Mouse (Mus musculus): Measurements from ENCODE around the gene Grcc10. TPM values are rescaled to one million over a fixed set of nuclear protein-coding genes. Genes with fewer than 3 reads are reported as not detected.

Gene Grcc10
- polyA plus RNA-seq (2012; ENCODE audit: insufficient read depth, insufficient read length, missing spikeins), result 221 and 253 TPM in 2 replicates

DNA sequence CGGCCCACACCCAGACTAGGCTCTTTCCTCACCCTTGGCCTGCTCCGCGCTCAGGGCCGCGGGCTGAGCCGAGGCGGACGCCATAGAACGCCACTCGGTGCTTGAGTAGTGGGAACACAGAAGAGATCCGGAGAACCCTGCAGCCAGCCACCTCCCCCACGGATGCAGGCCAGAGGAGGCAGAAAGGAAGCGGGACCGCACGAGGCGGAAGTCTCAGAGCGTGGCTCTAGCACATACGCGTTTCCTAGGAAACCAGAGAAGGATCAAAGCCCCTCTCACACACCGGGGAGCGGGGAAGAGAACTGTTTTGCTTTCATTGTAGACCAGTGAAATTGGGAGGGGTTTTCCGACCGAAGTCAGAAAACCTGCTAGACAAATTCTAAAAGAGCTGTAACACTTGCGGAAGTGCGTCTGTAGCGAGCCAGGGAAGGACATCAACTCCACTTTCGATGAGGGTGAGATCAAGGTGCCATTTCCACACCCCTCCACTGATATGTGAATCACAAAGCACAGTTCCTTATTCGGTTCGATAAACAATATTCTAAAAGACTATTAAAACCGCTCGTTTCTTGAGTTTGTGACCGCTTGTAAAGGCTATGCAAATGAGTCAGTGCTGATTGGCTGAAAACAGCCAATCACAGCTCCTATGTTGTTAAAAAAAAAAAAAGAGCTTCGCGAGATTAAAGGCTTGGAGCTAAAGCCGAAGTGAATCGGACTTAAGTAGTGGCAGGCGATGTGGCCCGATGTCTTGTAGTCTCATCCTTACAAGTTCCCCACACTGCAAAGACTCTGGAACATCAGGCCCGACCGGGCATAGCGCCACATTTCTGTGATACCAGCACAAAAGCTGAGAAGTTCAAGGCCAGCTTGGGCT lies at the start of gene Grcc10:
Gene Grcc10, minus strand, starts transcription at position 487 of the 874 bp plus-strand sequence.
- H3K4me3 ChIP-seq (ENCODE audit: insufficient read depth, low read length), result peak within 1 kb of the TSS; percentile 64
- peak within 1 kb of the TSS; percentile 98 for H3K27ac ChIP-seq (ENCODE audit: insufficient read depth, low read depth, low read length)
- peaks cover 31% of the 10 kb centered on the region for H3K4me1 ChIP-seq (ENCODE audit: control insufficient read depth, insufficient read depth, low read length)
- TF ChIP-seq POLR2A (IDR thresholded peaks at IDR 0.05; ENCODE audit: borderline replicate concordance, low read depth, low read length), result peak; percentile 96
- no peak for TF ChIP-seq CTCF (IDR thresholded peaks at IDR 0.05; ENCODE audit: low read depth, low read length)

DNA sequence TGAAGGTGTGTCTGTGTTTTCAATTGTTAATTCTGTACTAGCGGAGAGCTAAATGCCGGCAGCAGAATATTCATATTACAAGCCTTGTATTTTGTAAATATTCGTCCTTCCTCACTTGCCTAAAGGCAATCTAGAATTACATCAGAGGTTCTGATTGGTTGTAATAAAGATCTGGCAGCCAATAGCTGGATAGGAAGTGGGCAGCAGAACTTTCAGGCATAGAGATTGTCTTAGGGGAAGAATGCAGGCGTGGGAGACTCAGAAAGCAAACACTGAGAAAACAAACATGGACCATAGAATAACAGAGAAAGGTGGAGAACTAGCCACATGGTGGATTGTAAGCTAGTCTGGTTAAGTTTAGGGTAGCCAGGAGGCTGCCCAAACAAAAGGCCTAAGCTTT lies 48.9 kb upstream of the Grcc10 start:
- no peak overlapping the region for H3K27ac ChIP-seq (ENCODE audit: insufficient read depth, low read depth, low read length)
- no peak overlapping the region for H3K4me3 ChIP-seq (ENCODE audit: insufficient read depth, low read length)
- peaks cover 9% of the 10 kb centered on the region for H3K4me1 ChIP-seq (ENCODE audit: control insufficient read depth, insufficient read depth, low read length)
- TF ChIP-seq POLR2A (IDR thresholded peaks at IDR 0.05; ENCODE audit: borderline replicate concordance, low read depth, low read length), result no peak
- no peak for TF ChIP-seq CTCF (IDR thresholded peaks at IDR 0.05; ENCODE audit: low read depth, low read length)

DNA sequence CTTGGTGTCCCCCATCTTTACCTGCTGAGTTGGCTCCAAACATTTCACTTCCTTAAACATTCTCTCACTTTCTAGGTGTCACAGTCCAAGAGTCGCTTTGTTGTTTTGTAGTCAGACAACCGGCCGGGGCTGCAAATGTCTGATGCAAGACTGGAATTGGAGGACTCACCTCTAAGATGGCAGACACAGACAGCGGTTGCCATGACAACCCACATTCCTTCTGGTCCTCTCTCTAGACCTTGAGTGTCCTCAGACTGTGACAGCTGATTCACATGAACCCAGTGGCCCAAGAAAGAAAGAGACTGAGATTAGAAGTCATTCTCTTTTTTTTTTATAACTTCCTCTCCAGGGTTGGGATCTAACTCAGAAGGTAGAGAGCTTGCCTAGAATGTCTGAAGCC lies 48.3 kb upstream of the Grcc10 start:
- Histone ChIP-seq H3K4me1 (ENCODE audit: control insufficient read depth, insufficient read depth, low read length) (peaks cover 9% of the 10 kb centered on the region), H3K4me3 (ENCODE audit: insufficient read depth, low read length) (no peak overlapping the region), H3K27ac (ENCODE audit: insufficient read depth, low read depth, low read length) (no peak overlapping the region)
- TF ChIP-seq CTCF (IDR thresholded peaks at IDR 0.05; ENCODE audit: low read depth, low read length) (no peak), POLR2A (IDR thresholded peaks at IDR 0.05; ENCODE audit: borderline replicate concordance, low read depth, low read length) (no peak)

DNA sequence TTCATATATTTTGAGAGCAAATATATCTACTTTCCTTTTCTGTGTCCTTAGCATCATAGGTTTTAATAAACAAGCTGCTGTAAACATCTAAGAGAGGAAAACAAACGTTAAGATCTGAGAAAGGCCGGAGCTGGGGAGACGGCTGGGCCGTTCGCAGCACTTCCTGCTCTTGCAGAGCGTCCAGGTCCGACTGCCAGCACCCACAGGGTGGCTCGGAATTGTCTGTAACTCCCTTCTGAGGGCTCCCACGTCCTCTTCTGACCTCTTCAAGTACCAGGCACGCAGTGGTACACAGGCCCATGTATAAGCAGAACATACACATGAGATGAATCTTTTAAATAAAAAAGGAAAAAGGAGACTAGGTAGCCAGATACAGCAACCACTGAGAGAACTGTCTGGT lies 46.5 kb upstream of the Grcc10 start:
- no peak overlapping the region for H3K27ac ChIP-seq (ENCODE audit: insufficient read depth, low read depth, low read length)
- no peak overlapping the region for H3K4me3 ChIP-seq (ENCODE audit: insufficient read depth, low read length)

DNA sequence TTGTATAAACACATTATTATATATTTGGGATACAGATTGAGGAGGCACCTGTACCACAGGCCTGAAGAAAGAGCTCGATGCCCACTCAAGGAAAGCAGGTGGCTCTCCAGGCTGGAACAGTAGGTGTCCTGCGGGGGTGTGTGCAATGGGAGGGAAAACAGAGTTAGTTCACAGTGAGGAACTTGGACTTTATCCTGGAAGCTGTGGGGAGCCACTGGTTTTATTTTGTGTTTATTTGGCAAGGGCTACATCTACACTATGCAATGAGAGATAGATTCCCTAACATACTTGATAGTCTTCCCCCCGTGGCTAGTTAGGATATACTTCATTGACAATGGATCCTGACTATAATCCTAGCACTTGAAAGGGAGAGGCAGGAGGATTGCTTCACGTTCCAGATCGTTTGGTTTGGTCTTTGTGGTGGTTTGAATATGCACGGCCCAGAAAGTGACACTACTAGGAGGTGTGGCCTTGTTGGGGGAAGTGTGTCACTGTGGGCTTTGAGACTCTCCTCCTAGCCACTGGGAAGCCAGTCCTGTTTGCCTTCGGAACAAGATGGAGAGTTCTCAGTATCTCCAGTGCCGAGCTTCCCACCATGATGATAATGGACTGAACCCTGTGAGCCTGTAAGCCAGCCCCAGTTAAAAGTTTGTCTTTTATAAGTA lies 45.7 kb upstream of the Grcc10 start:
- Histone ChIP-seq H3K4me1 (ENCODE audit: control insufficient read depth, insufficient read depth, low read length) (peaks cover 17% of the 10 kb centered on the region), H3K4me3 (ENCODE audit: insufficient read depth, low read length) (no peak overlapping the region), H3K27ac (ENCODE audit: insufficient read depth, low read depth, low read length) (no peak overlapping the region)
- TF ChIP-seq CTCF (IDR thresholded peaks at IDR 0.05; ENCODE audit: low read depth, low read length) (no peak), POLR2A (IDR thresholded peaks at IDR 0.05; ENCODE audit: borderline replicate concordance, low read depth, low read length) (no peak)

More for the DNA sequence above, 46.5 kb upstream of the Grcc10 start:
- H3K4me1 ChIP-seq (ENCODE audit: control insufficient read depth, insufficient read depth, low read length), result peaks cover 12% of the 10 kb centered on the region
- TF ChIP-seq POLR2A (IDR thresholded peaks at IDR 0.05; ENCODE audit: borderline replicate concordance, low read depth, low read length), result no peak
- TF ChIP-seq CTCF (IDR thresholded peaks at IDR 0.05; ENCODE audit: low read depth, low read length), result no peak

DNA sequence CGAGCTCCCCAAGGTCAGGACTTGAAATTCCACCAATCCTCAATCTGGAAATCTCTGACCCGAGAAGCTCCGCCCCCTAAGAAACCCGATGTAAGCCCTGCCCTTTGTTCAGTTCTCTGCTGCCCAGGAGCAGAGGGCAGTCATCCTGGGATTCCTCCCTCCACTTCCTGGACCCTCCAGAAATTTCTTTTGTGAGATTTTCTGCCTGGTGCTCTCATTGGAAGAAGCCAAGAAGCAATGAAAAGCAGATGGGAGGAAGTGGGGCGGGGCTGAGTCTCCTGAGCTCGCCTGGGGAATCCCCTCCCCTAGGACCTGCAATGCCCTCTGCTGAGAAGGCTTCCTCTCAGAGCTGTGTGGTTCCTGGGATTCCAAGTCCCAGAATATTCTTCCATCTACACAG lies 41.3 kb upstream of the Grcc10 start:
- Histone ChIP-seq H3K27ac (ENCODE audit: insufficient read depth, low read depth, low read length) (peak overlapping the region; percentile 17; the same call in 1 of the 2 replicates), H3K4me1 (ENCODE audit: control insufficient read depth, insufficient read depth, low read length) (peaks cover 16% of the 10 kb centered on the region), H3K4me3 (ENCODE audit: insufficient read depth, low read length) (peak overlapping the region; percentile 60)
- TF ChIP-seq CTCF (IDR thresholded peaks at IDR 0.05; ENCODE audit: low read depth, low read length) (no peak), POLR2A (IDR thresholded peaks at IDR 0.05; ENCODE audit: borderline replicate concordance, low read depth, low read length) (no peak)

DNA sequence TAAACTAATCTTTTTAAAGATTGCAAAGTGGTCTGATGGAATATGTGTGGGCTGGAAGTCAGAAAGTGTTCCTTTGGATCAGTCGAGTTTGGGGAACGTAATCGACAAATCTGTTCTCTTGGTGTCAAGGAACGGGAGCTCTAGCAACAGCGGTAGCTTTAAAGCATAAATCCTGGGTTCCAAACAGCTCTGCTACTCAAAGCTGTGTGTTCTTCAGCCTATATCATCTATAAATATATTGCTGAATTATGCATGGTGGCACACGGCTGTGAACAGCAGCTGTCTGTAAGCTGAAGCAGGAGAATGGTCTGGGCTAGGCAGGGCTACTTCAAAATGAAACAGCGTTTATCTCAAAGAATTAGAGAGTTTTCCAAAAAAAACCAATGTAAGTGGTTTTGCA lies 39.7 kb upstream of the Grcc10 start:
- H3K4me3 ChIP-seq (ENCODE audit: insufficient read depth, low read length), result no peak overlapping the region
- H3K4me1 ChIP-seq (ENCODE audit: control insufficient read depth, insufficient read depth, low read length), result peaks cover 13% of the 10 kb centered on the region; the same call in 1 of the 2 replicates
- H3K27ac ChIP-seq (ENCODE audit: insufficient read depth, low read depth, low read length), result no peak overlapping the region
- no peak for TF ChIP-seq POLR2A (IDR thresholded peaks at IDR 0.05; ENCODE audit: borderline replicate concordance, low read depth, low read length)
- TF ChIP-seq CTCF (IDR thresholded peaks at IDR 0.05; ENCODE audit: low read depth, low read length), result no peak

DNA sequence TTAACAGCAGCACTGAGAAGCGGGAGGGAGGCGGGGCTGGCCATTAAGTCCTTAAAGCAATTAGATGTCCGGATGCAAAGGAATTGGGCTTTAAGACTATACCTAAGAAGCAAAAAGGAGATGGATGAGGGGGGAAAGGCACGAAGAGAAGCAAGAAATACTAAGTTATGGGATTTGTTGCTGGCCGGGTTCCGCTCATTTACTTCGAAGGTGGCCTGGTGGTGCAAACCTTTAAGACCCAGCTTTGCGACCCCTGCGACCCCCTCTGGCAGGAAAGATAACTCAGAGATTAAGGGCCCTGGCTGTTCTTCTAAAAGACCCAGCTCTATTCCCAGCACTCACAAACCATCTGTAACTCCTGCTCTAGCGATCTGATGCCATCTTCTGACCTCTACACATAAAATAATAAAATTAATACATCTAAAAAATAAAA lies 38.8 kb upstream of the Grcc10 start:
- peaks cover 13% of the 10 kb centered on the region; the same call in 1 of the 2 replicates for H3K4me1 ChIP-seq (ENCODE audit: control insufficient read depth, insufficient read depth, low read length)
- no peak overlapping the region for H3K27ac ChIP-seq (ENCODE audit: insufficient read depth, low read depth, low read length)
- TF ChIP-seq CTCF (IDR thresholded peaks at IDR 0.05; ENCODE audit: low read depth, low read length) (no peak), POLR2A (IDR thresholded peaks at IDR 0.05; ENCODE audit: borderline replicate concordance, low read depth, low read length) (no peak)
- peak overlapping the region; percentile 48 for H3K4me3 ChIP-seq (ENCODE audit: insufficient read depth, low read length)

DNA sequence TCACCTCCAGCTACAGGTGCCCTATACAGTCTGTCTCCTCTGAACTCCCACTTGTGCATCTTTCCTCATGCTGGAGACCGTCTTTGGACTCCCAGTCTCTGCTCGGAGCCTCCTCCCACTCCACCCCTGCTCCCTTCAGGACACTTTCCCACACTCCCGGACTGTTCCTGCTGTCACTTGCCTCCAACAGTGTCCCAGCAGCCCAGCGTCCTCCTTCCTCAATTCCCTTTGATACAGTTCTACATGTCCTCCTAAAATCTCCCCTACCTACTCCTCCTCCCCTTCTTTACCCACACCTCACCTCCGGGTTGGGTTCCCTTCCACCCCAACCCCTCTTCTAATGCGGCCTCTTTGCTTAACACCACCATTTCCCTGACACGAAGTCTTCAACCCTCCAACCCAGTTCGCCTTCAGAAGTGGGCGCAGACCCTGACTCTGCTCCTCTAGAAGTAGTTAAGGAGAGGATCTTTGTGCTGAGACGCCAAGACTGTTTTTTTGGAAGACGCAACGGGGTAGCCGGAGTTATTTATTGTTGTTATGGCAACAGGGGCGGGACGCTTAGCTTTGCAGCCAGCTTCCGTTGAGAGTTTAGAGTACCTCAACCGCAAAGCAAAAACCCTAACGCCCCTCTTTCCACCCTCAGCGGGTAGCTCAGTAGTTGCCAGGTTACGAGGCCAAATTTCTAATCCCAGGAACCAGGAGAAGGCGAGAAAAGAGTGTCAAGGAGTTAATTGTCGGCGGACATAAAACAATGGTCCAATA lies 38.2 kb upstream of the Grcc10 start, which contains the start of gene Lrrc23:
Gene Lrrc23, minus strand, starts transcription at position 506 of the 762 bp plus-strand sequence.
- TF ChIP-seq POLR2A (IDR thresholded peaks at IDR 0.05; ENCODE audit: borderline replicate concordance, low read depth, low read length) (no peak), CTCF (IDR thresholded peaks at IDR 0.05; ENCODE audit: low read depth, low read length) (no peak)
- H3K4me1 ChIP-seq (ENCODE audit: control insufficient read depth, insufficient read depth, low read length), result peaks cover 13% of the 10 kb centered on the region; the same call in 1 of the 2 replicates
- H3K27ac ChIP-seq (ENCODE audit: insufficient read depth, low read depth, low read length), result no peak within 1 kb of the TSS
- peak within 1 kb of the TSS; percentile 48 for H3K4me3 ChIP-seq (ENCODE audit: insufficient read depth, low read length)
